Mouse (Mus musculus): Measurements from ENCODE around the gene Hoxb4. TPM values are rescaled to one million over a fixed set of nuclear protein-coding genes. Genes with fewer than 3 reads are reported as not detected.
A peak's percentile ranks its signal among the peaks of the same experiment; 100 is the strongest.

Gene Hoxb4
- polyA plus RNA-seq, 1 experiment from 2014 or later: 3.6 TPM

DNA sequence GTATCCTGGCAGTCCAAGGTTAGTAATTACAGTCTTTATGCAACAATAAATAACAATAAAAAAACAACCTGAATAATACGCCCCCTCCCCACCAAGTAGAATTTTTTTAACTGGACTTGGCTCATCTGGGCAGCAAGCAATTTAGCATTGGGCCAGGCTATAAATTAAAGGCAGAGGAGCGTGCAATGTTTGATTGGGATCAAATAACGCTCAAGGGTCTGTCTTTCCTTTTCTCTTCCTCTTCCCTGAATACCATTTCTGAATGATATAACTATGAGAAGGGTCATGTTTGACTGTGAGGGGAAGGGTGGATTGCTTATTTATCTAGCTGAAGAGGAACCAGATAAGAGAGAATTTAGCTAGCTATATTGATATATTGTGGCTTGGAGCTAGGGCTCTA, 30.9 kb downstream of the Hoxb4 start:
- Histone ChIP-seq H3K9me3 (replicated peaks; ENCODE audit: low read length) (no peaks in the 10 kb centered on the region), H3K4me1 (replicated peaks; ENCODE audit: insufficient read depth, low read length) (peaks cover 52% of the 10 kb centered on the region), H3K4me3 (replicated peaks; ENCODE audit: low read depth, low read length) (no peak overlapping the region), H3K36me3 (ENCODE audit: insufficient read depth, low read length) (peaks cover 22% of the 10 kb centered on the region), H3K9ac (ENCODE audit: low read depth, low read length) (peak overlapping the region; percentile 46), H3K4me2 (ENCODE audit: low read length) (peak overlapping the region; percentile 49), H3K27ac (peak overlapping the region; percentile 98), H3K27me3 (ENCODE audit: insufficient read depth, low read length) (no peaks in the 10 kb centered on the region)
- DNase-seq (ENCODE audit: low spot score) (peak; percentile 75), ATAC-seq (replicated peaks; ENCODE audit: low FRiP score, low read depth) (no peak)
- 20% methylated on average over 3 of the region's 3 CpGs for WGBS
- TF ChIP-seq CTCF (IDR thresholded peaks at IDR 0.05; ENCODE audit: low read depth): no peak

DNA sequence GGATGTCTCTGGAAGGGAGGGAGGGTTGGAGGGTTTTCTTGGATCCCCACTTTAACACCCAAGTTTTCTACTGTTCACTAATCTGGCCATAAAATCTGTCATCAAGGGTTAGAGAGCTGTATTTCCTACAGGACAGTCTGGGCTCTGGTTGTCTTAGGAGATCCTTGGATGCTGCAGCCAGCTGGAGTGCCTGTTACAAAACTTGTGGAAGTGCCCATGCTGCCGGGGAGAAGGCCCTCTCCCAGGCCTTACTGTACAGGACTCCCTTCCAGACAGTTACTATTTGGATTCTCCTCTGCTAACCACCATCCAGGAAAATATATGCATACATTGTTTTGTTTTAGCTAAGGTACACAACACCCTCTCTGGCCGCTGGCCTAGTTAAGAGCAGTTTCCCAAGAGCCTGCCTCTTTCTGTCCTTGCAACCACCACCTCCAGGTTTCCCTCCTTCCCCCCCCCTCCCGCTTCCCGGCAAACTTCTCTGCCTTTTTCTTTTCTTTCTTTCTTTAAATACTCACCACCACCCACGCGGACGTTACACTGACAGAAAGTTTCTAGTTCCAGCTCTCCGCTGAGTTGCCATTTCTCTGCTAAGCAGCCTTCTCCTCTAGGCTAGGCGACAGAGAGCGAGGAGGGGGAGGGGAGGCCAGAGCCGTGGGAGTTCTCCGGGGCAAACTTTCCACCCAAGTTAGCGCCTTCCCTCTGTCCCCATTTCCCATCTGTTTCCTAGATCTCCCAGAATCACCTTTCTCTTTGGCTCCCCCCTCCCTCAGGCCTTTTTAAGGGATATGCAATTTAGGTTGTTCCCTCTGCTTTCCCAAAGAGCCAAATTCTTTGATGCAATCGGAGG, 31.6 kb downstream of the Hoxb4 start:
- Histone ChIP-seq H3K27ac (peak overlapping the region; percentile 98), H3K4me3 (replicated peaks; ENCODE audit: low read depth, low read length) (no peak overlapping the region), H3K9me3 (replicated peaks; ENCODE audit: low read length) (no peaks in the 10 kb centered on the region), H3K27me3 (ENCODE audit: insufficient read depth, low read length) (no peaks in the 10 kb centered on the region), H3K4me1 (replicated peaks; ENCODE audit: insufficient read depth, low read length) (peaks cover 47% of the 10 kb centered on the region), H3K9ac (ENCODE audit: low read depth, low read length) (peak overlapping the region; percentile 46), H3K4me2 (ENCODE audit: low read length) (peak overlapping the region; percentile 49), H3K36me3 (ENCODE audit: insufficient read depth, low read length) (peaks cover 15% of the 10 kb centered on the region)
- DNase-seq (ENCODE audit: low spot score) (peak; percentile 85), ATAC-seq (replicated peaks; ENCODE audit: low FRiP score, low read depth) (no peak)
- TF ChIP-seq CTCF (IDR thresholded peaks at IDR 0.05; ENCODE audit: low read depth): no peak
- WGBS: 11% methylated on average over 14 of the region's 14 CpGs

DNA sequence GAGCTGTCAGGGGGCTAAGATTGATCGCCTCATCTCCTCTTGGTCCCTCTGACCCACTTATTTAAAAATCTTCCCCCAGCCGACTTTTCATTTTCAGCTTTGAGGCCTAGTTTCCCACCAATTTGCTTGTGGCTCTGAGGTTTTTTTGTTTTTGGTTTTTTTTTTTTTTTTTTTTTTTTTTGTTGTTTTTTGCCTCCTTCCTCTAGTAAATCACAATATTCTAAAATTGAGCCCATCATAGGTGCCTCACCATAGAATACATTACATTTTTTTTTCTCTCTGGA, 32.2 kb downstream of the Hoxb4 start, which contains the start of gene Hoxb2:
Gene Hoxb2 (plus strand): TSS at position 185 of the 284 bp plus-strand sequence.
- H3K36me3 ChIP-seq (ENCODE audit: insufficient read depth, low read length): peaks cover 13% of the 10 kb centered on the region
- 15% methylated on average over 2 of the region's 2 CpGs for WGBS
- no peak for ATAC-seq (replicated peaks; ENCODE audit: low FRiP score, low read depth)
- peak within 1 kb of the TSS; percentile 92 for H3K4me2 ChIP-seq (ENCODE audit: low read length)
- H3K27ac ChIP-seq: peak within 1 kb of the TSS; percentile 98
- peaks cover 47% of the 10 kb centered on the region for H3K4me1 ChIP-seq (replicated peaks; ENCODE audit: insufficient read depth, low read length)
- H3K9ac ChIP-seq (ENCODE audit: low read depth, low read length): peak within 1 kb of the TSS; percentile 99
- no peak for DNase-seq (ENCODE audit: low spot score)
- H3K27me3 ChIP-seq (ENCODE audit: insufficient read depth, low read length): no peaks in the 10 kb centered on the region
- no peaks in the 10 kb centered on the region for H3K9me3 ChIP-seq (replicated peaks; ENCODE audit: low read length)
- TF ChIP-seq CTCF (IDR thresholded peaks at IDR 0.05; ENCODE audit: low read depth): no peak
- peak within 1 kb of the TSS; percentile 89; the same call in 1 of the 2 replicates for H3K4me3 ChIP-seq (replicated peaks; ENCODE audit: low read depth, low read length)

DNA sequence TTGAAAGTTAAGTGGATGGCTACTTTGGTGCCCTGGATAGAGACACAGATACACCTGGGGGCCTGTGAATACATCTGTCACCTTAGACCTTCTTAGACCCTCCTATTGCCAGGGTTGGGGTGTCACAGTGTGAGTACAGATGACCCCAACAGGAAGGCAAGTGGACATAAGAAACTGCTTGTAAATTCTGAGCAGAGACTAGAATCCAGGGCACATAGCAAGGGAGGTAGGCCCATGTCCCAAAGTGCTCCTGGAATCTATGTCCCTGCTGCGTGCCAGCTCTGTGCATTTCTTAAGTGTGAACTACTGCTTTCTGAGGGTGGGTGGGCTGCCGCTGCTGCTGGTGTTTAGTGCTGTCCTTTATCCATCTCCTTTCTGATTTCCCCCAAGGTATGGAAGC, 32.7 kb downstream of the Hoxb4 start:
- 43% methylated on average over 2 of the region's 2 CpGs for WGBS
- no peak for ATAC-seq (replicated peaks; ENCODE audit: low FRiP score, low read depth)
- DNase-seq (ENCODE audit: low spot score): peak; percentile 1
- Histone ChIP-seq H3K27me3 (ENCODE audit: insufficient read depth, low read length) (no peaks in the 10 kb centered on the region), H3K9me3 (replicated peaks; ENCODE audit: low read length) (no peaks in the 10 kb centered on the region), H3K4me2 (ENCODE audit: low read length) (peak overlapping the region; percentile 92), H3K4me3 (replicated peaks; ENCODE audit: low read depth, low read length) (no peak overlapping the region; the same call in 1 of the 2 replicates), H3K36me3 (ENCODE audit: insufficient read depth, low read length) (peaks cover 10% of the 10 kb centered on the region), H3K4me1 (replicated peaks; ENCODE audit: insufficient read depth, low read length) (peaks cover 42% of the 10 kb centered on the region), H3K9ac (ENCODE audit: low read depth, low read length) (peak overlapping the region; percentile 99; the same call in 1 of the 2 replicates), H3K27ac (peak overlapping the region; percentile 98)
- TF ChIP-seq CTCF (IDR thresholded peaks at IDR 0.05; ENCODE audit: low read depth): no peak

DNA sequence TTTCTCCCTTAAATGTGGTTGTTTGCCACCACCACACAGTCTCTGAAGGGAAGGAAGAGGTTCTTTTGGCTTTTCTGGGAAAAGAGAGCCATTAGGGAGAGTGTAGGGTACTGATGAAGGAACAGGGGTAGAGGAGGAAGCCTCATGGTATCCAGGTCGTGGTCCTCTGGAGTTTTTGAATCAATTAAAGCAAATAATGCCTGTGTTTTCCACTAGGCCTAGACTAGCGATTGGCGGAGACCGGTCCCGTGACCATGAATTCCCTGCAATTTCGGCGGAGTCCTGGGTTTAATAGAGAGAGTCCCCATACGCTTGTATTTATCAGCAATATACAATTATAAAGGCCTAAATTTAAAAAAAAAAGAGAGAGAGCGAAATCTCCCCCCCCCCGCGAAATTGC, 33.2 kb downstream of the Hoxb4 start:
- peak overlapping the region; percentile 99 for H3K9ac ChIP-seq (ENCODE audit: low read depth, low read length)

DNA sequence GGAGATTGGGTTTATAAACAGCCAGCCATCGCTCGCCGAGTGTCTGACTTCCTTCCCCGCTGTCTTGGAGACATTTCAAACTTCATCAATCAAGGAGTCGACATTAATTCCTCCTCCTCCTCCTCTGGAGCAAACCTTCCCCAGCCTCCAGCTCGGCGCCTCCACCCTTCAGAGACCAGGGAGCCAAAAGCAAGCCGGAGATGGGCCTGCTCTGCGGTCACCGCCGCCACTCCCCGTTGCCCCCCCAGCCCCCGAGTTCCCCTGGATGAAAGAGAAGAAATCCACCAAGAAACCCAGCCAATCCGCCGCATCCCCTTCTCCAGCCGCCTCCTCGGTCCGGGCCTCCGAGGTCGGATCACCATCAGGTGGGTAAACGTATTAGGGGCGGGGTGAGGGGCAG, 33.8 kb downstream of the Hoxb4 start:
- WGBS: 1% methylated on average over 22 of the region's 22 CpGs
- 0 out of 2 replicates have a peak, but pooled peaks have one; percentile 4 for ATAC-seq (replicated peaks; ENCODE audit: low FRiP score, low read depth)
- Histone ChIP-seq H3K4me2 (ENCODE audit: low read length) (peak overlapping the region; percentile 92), H3K9ac (ENCODE audit: low read depth, low read length) (peak overlapping the region; percentile 99), H3K27me3 (ENCODE audit: insufficient read depth, low read length) (no peaks in the 10 kb centered on the region), H3K4me3 (replicated peaks; ENCODE audit: low read depth, low read length) (peak overlapping the region; percentile 89), H3K36me3 (ENCODE audit: insufficient read depth, low read length) (0 out of 2 replicates have a peak, but pooled peaks cover 3% of the 10 kb centered on the region), H3K4me1 (replicated peaks; ENCODE audit: insufficient read depth, low read length) (peaks cover 37% of the 10 kb centered on the region), H3K27ac (peak overlapping the region; percentile 98), H3K9me3 (replicated peaks; ENCODE audit: low read length) (no peaks in the 10 kb centered on the region)
- no peak for TF ChIP-seq CTCF (IDR thresholded peaks at IDR 0.05; ENCODE audit: low read depth)
- DNase-seq (ENCODE audit: low spot score): peak; percentile 94

More for the DNA sequence above, 33.2 kb downstream of the Hoxb4 start:
- Histone ChIP-seq H3K9me3 (replicated peaks; ENCODE audit: low read length) (no peaks in the 10 kb centered on the region), H3K27ac (peak overlapping the region; percentile 98), H3K4me3 (replicated peaks; ENCODE audit: low read depth, low read length) (peak overlapping the region; percentile 89), H3K36me3 (ENCODE audit: insufficient read depth, low read length) (peaks cover 5% of the 10 kb centered on the region; the same call in 1 of the 2 replicates), H3K4me2 (ENCODE audit: low read length) (peak overlapping the region; percentile 92), H3K4me1 (replicated peaks; ENCODE audit: insufficient read depth, low read length) (peaks cover 42% of the 10 kb centered on the region), H3K27me3 (ENCODE audit: insufficient read depth, low read length) (no peaks in the 10 kb centered on the region)
- DNase-seq (ENCODE audit: low spot score): peak; percentile 86
- WGBS: 5% methylated on average over 11 of the region's 11 CpGs
- no peak for TF ChIP-seq CTCF (IDR thresholded peaks at IDR 0.05; ENCODE audit: low read depth)
- no peak for ATAC-seq (replicated peaks; ENCODE audit: low FRiP score, low read depth)
